Mouse (Mus musculus): ENCODE measurements at regions not wholly inside any gene's neighbourhood (a gene's known extent, or its start where the extent isn't known, plus 50 kb on each side); places are given as distances from the start of the nearest gene placed in this dataset.

DNA sequence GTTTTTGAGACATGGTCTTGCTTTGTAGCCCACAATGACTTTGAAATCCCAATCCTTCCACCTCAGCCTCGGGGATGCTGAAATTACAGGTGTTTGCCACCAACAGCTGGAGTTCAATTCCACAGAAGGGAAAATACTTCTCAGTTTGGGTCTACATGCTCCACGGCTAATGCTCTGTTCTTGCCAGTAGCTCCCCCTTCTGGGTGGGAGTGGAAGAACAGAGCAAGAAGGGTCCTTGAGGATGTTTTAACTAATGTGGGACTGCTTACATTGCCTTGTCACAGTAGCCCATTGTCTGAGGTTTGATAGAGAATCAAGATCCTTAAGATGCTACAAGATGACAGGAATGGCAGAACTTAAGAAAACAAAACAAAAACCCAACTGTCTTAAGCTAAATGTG, 86.2 kb downstream of the 4930444P10Rik start:
- no peak for TF ChIP-seq EP300 (IDR thresholded peaks at IDR 0.05; ENCODE audit: low read depth)
- peak; percentile 30 for TF ChIP-seq CTCF (IDR thresholded peaks at IDR 0.05; ENCODE audit: low read depth)
